Mouse (Mus musculus) E14TG2a.4 (cell line): ENCODE measurements around the gene Dppa5a.
"Not testable (repeated sequence)": the region's sequence is repeated elsewhere in the genome, so short reads cannot be mapped to it uniquely, and the experiment has no call there.

Experiments
- CTCF ChIP-seq: conservative IDR thresholded peaks from 2 replicates; pipeline ENCODE4 v1.5.1; 2014; ENCODE audit warnings: low read length
- NANOG ChIP-seq: IDR thresholded peaks from 2 replicates; pipeline ENCODE4 v1.6.1; 2014; ENCODE audit warnings: borderline replicate concordance, low read length, mixed read lengths
- POU5F1 ChIP-seq: IDR thresholded peaks from 2 replicates; pipeline ENCODE4 v1.6.1; 2014; ENCODE audit warnings: low read length, borderline replicate concordance

GRCm38 (mm10) chr9:78349141-78349540, 18.8 kb downstream of the Dppa5a start:
- not testable (repeated sequence) for TF ChIP-seq CTCF, POU5F1, NANOG
